Mouse (Mus musculus) ES-Bruce4 (cell line): Measurements from ENCODE around the gene Lhx6. TPM values are rescaled to one million over a fixed set of nuclear protein-coding genes. Genes with fewer than 3 reads are reported as not detected.

Experiments
- H3K27ac ChIP-seq: 2 replicates; pipeline ENCODE4 v1.5.1; 2012; ENCODE audit warnings: low read length, inconsistent platforms; ENCODE audit not compliant: insufficient read depth
- H3K27me3 ChIP-seq: 2 replicates; pipeline ENCODE4 v1.6.1; 2012; ENCODE audit warnings: mild to moderate bottlenecking, low read length, inconsistent platforms; ENCODE audit not compliant: control insufficient read depth, poor library complexity, insufficient read depth, severe bottlenecking
- H3K36me3 ChIP-seq: 2 replicates; pipeline ENCODE4 v1.6.1; 2012; ENCODE audit warnings: inconsistent platforms, mild to moderate bottlenecking, low read length, moderate library complexity; ENCODE audit not compliant: control insufficient read depth, poor library complexity, insufficient read depth, severe bottlenecking
- H3K4me1 ChIP-seq: one replicate; pipeline ENCODE4 v1.8.1; 2011; ENCODE audit warnings: low read length; ENCODE audit not compliant: control insufficient read depth, insufficient read depth
- H3K4me3 ChIP-seq: 2 replicates; pipeline ENCODE4 v1.5.1; 2011; ENCODE audit warnings: low read depth, mild to moderate bottlenecking, low read length
- H3K9ac ChIP-seq: 2 replicates; pipeline ENCODE4 v1.6.1; 2012; ENCODE audit warnings: low read depth, mild to moderate bottlenecking, inconsistent platforms; ENCODE audit not compliant: poor library complexity, severe bottlenecking
- H3K9me3 ChIP-seq: replicated peaks from 2 replicates; pipeline ENCODE4 v1.6.1; 2012; ENCODE audit warnings: mild to moderate bottlenecking, low read length, inconsistent platforms; ENCODE audit not compliant: control insufficient read depth, poor library complexity, insufficient read depth, severe bottlenecking
- CTCF ChIP-seq: IDR thresholded peaks from one replicate; pipeline ENCODE4 v1.8.1; 2011; ENCODE audit warnings: low read depth, low read length
- EP300 ChIP-seq: IDR thresholded peaks from 2 replicates; pipeline ENCODE4 v1.6.1; 2011; ENCODE audit warnings: low read depth, low read length; ENCODE audit not compliant: insufficient read depth
- POLR2A ChIP-seq: IDR thresholded peaks from one replicate; pipeline ENCODE4 v1.8.1; 2011; ENCODE audit warnings: low read length; ENCODE audit not compliant: insufficient read depth
- polyA plus RNA-seq: library from polyadenylated mRNA; stranded (reverse); fragments of >200 nt; gene quantifications from 2 replicates; pipeline ENCODE4 v1.2.4, GENCODE M21; 2011; ENCODE audit warnings: low read depth; ENCODE audit not compliant: missing spikeins, insufficient read depth, insufficient read length

The Lhx6 gene
- polyA plus RNA-seq, 1 experiment, result 1.1 TPM

- no peak overlapping the region for H3K4me3 ChIP-seq
- H3K9ac ChIP-seq, result no peak overlapping the region
- TF ChIP-seq POLR2A, result no peak
- no peak for TF ChIP-seq EP300
- TF ChIP-seq CTCF, result no peak
- H3K27me3 ChIP-seq, result no peaks in the 10 kb centered on the region
- H3K4me1 ChIP-seq, result no peaks in the 10 kb centered on the region
- H3K27ac ChIP-seq, result no peak overlapping the region
- H3K36me3 ChIP-seq, result 0 out of 2 replicates have a peak, but pooled peaks cover 4% of the 10 kb centered on the region
- no peaks in the 10 kb centered on the region for H3K9me3 ChIP-seq
Measured at GRCm38 (mm10) chr2:36034898-36035297, 70.3 kb downstream of the Lhx6 start.

GRCm38 (mm10) chr2:36033966-36034365, 71.2 kb downstream of the Lhx6 start:
- H3K4me3 ChIP-seq, result no peak overlapping the region
- no peaks in the 10 kb centered on the region for H3K4me1 ChIP-seq
- TF ChIP-seq EP300 (no peak), CTCF (no peak), POLR2A (no peak)
- H3K27me3 ChIP-seq, result no peaks in the 10 kb centered on the region
- H3K9ac ChIP-seq, result no peak overlapping the region
- H3K36me3 ChIP-seq, result 0 out of 2 replicates have a peak, but pooled peaks cover 4% of the 10 kb centered on the region
- no peaks in the 10 kb centered on the region for H3K9me3 ChIP-seq
- H3K27ac ChIP-seq, result no peak overlapping the region

GRCm38 (mm10) chr2:36032884-36033283, 72.3 kb downstream of the Lhx6 start:
- Histone ChIP-seq H3K4me3 (no peak overlapping the region), H3K4me1 (no peaks in the 10 kb centered on the region), H3K27ac (no peak overlapping the region), H3K9me3 (no peaks in the 10 kb centered on the region), H3K36me3 (0 out of 2 replicates have a peak, but pooled peaks cover 4% of the 10 kb centered on the region), H3K27me3 (no peaks in the 10 kb centered on the region), H3K9ac (no peak overlapping the region)
- TF ChIP-seq EP300, result no peak
- no peak for TF ChIP-seq CTCF
- TF ChIP-seq POLR2A, result no peak

Other genes with a start within 250 kb of the Lhx6 start
- not detected in 2 replicates for gene Ttll11, start 125.5 kb downstream of the Lhx6 start, polyA plus RNA-seq
- gene Ndufa8, start 56.0 kb downstream of the Lhx6 start, polyA plus RNA-seq, result 59.0 and 65.7 TPM in 2 replicates
- gene Morn5, start 56.0 kb downstream of the Lhx6 start, polyA plus RNA-seq, result not detected in 2 replicates
- 28.3 and 35.9 TPM in 2 replicates for gene Mrrf, start 31.0 kb upstream of the Lhx6 start, polyA plus RNA-seq
- gene Rbm18, start 31.4 kb upstream of the Lhx6 start, polyA plus RNA-seq, result 33.6 and 40.6 TPM in 2 replicates
- gene Ptgs1, start 125.0 kb upstream of the Lhx6 start, polyA plus RNA-seq, result 2.2 and 2.3 TPM in 2 replicates